Mouse (Mus musculus) subcutaneous adipose tissue, adult 2 months (tissue): ENCODE results near the gene Lsg1. TPM values are rescaled to one million over a fixed set of nuclear protein-coding genes. Genes with fewer than 3 reads are reported as not detected.

Source experiments
- polyA plus RNA-seq: library from polyadenylated mRNA; depleted of rRNA; stranded (reverse); fragments of >200 nt; gene quantifications from 2 replicates; pipeline ENCODE4 v1.2.3, GENCODE M21; 2012; ENCODE audit warnings: low replicate concordance; rRNA removed

The Lsg1 gene
- 8.3 and 16.2 TPM in 2 replicates for polyA plus RNA-seq

DNA sequence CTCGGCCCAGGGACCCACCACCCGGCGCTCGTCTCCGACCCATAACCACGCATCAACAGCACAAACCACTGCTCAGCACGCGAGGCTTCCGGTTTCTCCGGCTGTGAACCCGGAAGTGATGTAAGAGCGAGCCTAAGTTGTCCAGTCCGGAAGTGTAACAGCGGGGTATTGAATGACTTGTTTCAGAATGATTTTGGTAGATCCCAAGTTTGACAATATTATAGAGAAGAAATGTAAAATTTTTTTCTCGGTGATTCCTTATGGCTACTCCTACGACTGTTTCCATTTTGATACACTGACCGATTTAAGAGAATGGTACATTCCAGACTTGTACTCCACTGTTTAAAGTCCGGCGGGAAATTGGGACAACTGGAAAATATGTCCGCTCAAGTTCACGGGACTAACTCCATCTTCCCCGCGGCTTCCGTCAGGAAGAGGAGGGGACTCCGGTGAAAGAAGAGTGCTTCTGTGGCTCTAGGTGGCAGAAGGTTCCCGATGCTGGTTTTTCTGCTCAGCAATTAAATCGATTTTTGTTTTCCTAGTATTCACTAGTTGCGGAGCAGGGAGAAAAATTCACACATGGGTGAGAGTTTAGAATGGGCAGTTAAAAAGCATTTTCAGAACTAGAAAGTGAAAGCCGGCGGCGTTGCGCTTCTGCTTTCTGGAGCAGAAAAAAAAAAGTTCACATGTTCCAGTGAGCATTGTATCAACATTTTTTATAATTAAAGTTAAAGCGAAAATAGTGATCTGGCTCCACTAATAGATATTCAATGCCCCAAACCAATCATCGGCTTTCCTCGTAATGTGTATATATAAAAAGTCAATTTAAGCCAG, at the start of gene Lsg1:
Gene Lsg1 (minus strand): TSS at position 99 of the 834 bp plus-strand sequence.

DNA sequence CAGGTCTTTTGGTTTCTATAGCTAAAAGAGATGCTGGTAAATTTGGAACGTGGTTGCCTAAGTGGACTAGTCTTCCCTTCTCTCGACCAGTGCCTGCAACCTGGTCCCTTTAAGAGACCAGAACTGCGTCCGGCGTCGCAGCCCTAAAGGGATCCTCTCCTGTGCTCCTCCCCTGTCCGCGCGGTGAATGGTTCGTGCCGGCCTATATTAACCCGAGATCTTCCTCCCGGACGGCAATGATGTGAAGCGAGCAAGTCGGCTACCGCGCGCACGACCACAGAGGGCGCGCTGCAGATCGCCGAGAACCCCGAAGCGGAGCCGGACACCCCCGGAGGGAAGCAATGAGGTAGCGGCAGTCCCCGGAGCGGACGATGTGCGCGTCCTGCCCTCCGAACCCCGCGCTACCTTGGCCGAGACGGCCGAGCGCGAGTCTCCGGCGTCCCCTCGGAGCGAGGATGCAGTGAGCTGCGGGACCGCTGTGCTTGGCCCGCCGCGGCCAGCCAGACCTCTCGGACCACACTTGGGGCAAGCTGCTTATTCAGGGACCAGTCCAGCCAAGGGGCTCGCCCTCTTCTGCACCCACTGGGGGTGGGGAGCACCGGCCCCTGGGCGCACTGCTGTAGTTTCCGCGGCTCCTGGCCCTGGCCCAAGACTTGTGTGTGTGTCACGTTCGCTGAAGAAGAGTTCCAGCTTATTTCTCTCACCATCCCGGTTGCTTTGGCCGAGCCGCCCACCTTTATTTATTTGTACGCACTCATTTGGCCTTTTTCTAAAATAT, 12.3 kb upstream of the Lsg1 start, which contains the start of gene Fam43a:
Gene Fam43a (plus strand): TSS at position 233 of the 778 bp plus-strand sequence.

DNA sequence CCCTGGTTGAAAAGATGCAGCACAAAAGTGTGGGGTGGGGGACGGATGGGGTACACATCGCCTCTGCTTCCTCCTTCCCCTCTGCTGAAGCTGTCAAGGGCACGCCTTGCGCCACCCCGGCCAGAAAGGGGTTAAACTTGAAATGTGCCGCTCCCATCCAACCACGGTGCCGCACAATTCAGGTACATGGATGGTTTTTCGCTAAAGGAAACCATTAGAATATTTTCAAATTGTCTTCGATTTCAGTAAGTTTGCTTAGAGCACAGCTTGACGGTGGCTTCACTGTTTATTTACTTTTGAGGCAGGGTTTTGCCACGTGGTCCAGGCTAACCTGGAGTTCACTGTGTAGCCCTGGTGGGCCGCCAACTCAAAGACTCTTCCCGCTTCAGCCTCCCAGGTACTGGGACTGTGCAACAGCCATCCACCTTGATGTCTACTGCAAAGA, 36.6 kb downstream of the Lsg1 start, which contains the start of gene Tmem44:
Gene Tmem44 (minus strand): TSS at position 95 of the 445 bp plus-strand sequence.

Other genes with a start within 250 kb of the Lsg1 start
- 25.0 and 25.8 TPM in 2 replicates for gene Atp13a3, start 181.6 kb downstream of the Lsg1 start, polyA plus RNA-seq
- gene Tmem44, start 36.8 kb downstream of the Lsg1 start, polyA plus RNA-seq: 16.2 and 20.5 TPM in 2 replicates
- 27.3 and 39.0 TPM in 2 replicates for gene Fam43a, start 12.1 kb upstream of the Lsg1 start, polyA plus RNA-seq